ENCODE assay signal across 8 mouse cellular contexts in the genomic region with DNA sequence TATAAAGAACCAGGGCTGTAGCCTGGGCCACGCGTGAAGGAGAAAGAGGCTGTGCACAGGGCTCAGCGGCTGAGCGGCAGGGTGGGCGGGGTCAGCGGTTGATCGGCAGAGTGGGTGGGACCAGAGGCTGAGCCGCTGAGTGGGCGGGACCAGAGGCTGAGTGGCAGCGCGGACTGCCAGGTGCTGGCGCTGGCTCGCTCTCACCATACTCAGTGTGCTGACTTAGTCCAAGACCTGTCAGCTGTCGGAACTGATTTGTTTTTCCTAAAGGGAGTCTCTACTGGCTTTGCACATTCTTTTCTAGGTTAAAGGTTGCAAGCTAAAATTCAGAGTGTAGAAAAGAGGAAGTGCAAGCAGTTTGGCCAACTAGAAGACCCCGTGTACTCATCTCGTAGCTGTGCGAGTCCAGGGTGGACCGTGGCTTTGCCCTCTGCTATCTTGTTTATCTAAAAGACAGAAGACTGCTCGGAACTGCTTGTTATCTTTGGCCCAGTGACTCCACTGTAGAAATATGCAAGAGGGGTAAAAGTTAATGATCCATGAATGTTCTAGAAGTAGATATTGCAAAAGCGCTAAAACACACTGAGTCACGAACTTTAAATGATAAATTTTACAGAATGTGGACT. TPM values are rescaled to one million over a fixed set of nuclear protein-coding genes. Genes with fewer than 3 reads are reported as not detected.
DNase-seq lines count a peak whose midpoint lies in the region; ATAC-seq and TF ChIP-seq lines count a peak whose summit lies in the region.

No protein-coding gene starts in this region.

- peak; percentile 56 for ATAC-seq in cerebellum, adult (ENCODE audit: insufficient number of reproducible peaks, low FRiP score, low TSS enrichment)
- peak; percentile 96 for ATAC-seq in forebrain, embryonic 12.5 days (ENCODE audit: low FRiP score)
- peak; percentile 84 for ATAC-seq in heart, postnatal 0 days (ENCODE audit: insufficient read depth, low read depth)
- peak; percentile 92 for ATAC-seq in neural tube, embryonic 15.5 days (ENCODE audit: low FRiP score)

- H3K36me3 ChIP-seq in E14TG2a.4 (ENCODE audit: insufficient read depth, low read length), result no peaks in the 10 kb centered on the region
- H3K36me3 ChIP-seq in forebrain, embryonic 12.5 days (replicated peaks), result no peaks in the 10 kb centered on the region
- peaks cover under 1% of the 10 kb centered on the region; the same call in 1 of the 2 replicates for H3K36me3 ChIP-seq in heart, postnatal 0 days (replicated peaks; ENCODE audit: control insufficient read depth, insufficient read depth, low read length)
- H3K36me3 ChIP-seq in neural tube, embryonic 15.5 days, result no peaks in the 10 kb centered on the region; the same call in 1 of the 2 replicates

- H3K27me3 ChIP-seq in E14TG2a.4 (ENCODE audit: insufficient read depth, low read length), result no peaks in the 10 kb centered on the region
- H3K27me3 ChIP-seq in forebrain, embryonic 12.5 days, result peaks cover 22% of the 10 kb centered on the region
- no peaks in the 10 kb centered on the region for H3K27me3 ChIP-seq in heart, postnatal 0 days (ENCODE audit: control insufficient read depth, insufficient read depth, low read length)
- no peaks in the 10 kb centered on the region for H3K27me3 ChIP-seq in neural tube, embryonic 15.5 days (replicated peaks)

- H3K9ac ChIP-seq in forebrain, embryonic 12.5 days, result peak overlapping the region; percentile 38; the same call in 1 of the 2 replicates
- peak overlapping the region; percentile 21; the same call in 1 of the 2 replicates for H3K9ac ChIP-seq in heart, postnatal 0 days (replicated peaks; ENCODE audit: low read depth, low read length)
- H3K9ac ChIP-seq in neural tube, embryonic 15.5 days (replicated peaks), result peak overlapping the region; percentile 30; the same call in 1 of the 2 replicates

- H3K4me1 ChIP-seq in E14TG2a.4 (replicated peaks; ENCODE audit: low read depth, low read length), result peaks cover 48% of the 10 kb centered on the region
- peaks cover 27% of the 10 kb centered on the region for H3K4me1 ChIP-seq in forebrain, embryonic 12.5 days
- H3K4me1 ChIP-seq in heart, postnatal 0 days (ENCODE audit: control insufficient read depth, insufficient read depth), result peaks cover 40% of the 10 kb centered on the region
- H3K4me1 ChIP-seq in lung, adult 2 months (ENCODE audit: control insufficient read depth, insufficient read depth, low read length), result peaks cover 15% of the 10 kb centered on the region
- H3K4me1 ChIP-seq in neural tube, embryonic 15.5 days, result peaks cover 31% of the 10 kb centered on the region

- 11% methylated on average over 21 of the region's 21 CpGs for WGBS in forebrain, embryonic 12.5 days
- 5% methylated on average over 21 of the region's 21 CpGs for WGBS in heart, postnatal 0 days
- 3% methylated on average over 21 of the region's 21 CpGs for WGBS in lung, adult 2 months
- 8% methylated on average over 21 of the region's 21 CpGs for WGBS in neural tube, embryonic 15.5 days

- DNase-seq in heart, postnatal 0 days (ENCODE audit: low spot score), result peak; percentile 93
- DNase-seq in kidney, postnatal 4 days, result peak; percentile 94 to 96
- DNase-seq in lung, adult 2 months, result peak; percentile 85
- DNase-seq in thymus, adult 18-20 months, result peak; percentile 85

- H3K4me3 ChIP-seq in E14TG2a.4 (replicated peaks; ENCODE audit: low read length), result peak overlapping the region; percentile 52; the same call in 1 of the 2 replicates
- H3K4me3 ChIP-seq in forebrain, embryonic 12.5 days (replicated peaks), result peak overlapping the region; percentile 24
- H3K4me3 ChIP-seq in heart, postnatal 0 days (ENCODE audit: low read depth, low read length), result peak overlapping the region; percentile 32
- peak overlapping the region; percentile 23 for H3K4me3 ChIP-seq in lung, adult 2 months (replicated peaks; ENCODE audit: extremely low read depth, low read depth, low read length)
- peak overlapping the region; percentile 29 for H3K4me3 ChIP-seq in neural tube, embryonic 15.5 days (replicated peaks)

- no peak for TF ChIP-seq EP300 in heart, postnatal 0 days (IDR thresholded peaks at IDR 0.05; ENCODE audit: low read depth)

- no peak for TF ChIP-seq CTCF in E14TG2a.4 (conservative IDR thresholded peaks at IDR 0.05; ENCODE audit: low read length)
- TF ChIP-seq CTCF in heart, postnatal 0 days (IDR thresholded peaks at IDR 0.05; ENCODE audit: low read depth), result no peak
- TF ChIP-seq CTCF in lung, adult 2 months (IDR thresholded peaks at IDR 0.05; ENCODE audit: insufficient read depth, low read length), result no peak

- no peak for TF ChIP-seq POLR2A in lung, adult 2 months (IDR thresholded peaks at IDR 0.05; ENCODE audit: borderline replicate concordance, extremely low read depth, low read depth, low read length)

- H3K4me2 ChIP-seq in forebrain, embryonic 12.5 days, result peak overlapping the region; percentile 55
- H3K4me2 ChIP-seq in heart, postnatal 0 days (ENCODE audit: low read depth, low read length), result peak overlapping the region; percentile 64
- peak overlapping the region; percentile 58 for H3K4me2 ChIP-seq in neural tube, embryonic 15.5 days

- H3K27ac ChIP-seq in forebrain, embryonic 12.5 days, result no peak overlapping the region
- peak overlapping the region; percentile 61 for H3K27ac ChIP-seq in heart, postnatal 0 days (ENCODE audit: low read depth)
- H3K27ac ChIP-seq in neural tube, embryonic 15.5 days (replicated peaks), result peak overlapping the region; percentile 70

- no peaks in the 10 kb centered on the region for H3K9me3 ChIP-seq in E14TG2a.4 (ENCODE audit: low read length)
- H3K9me3 ChIP-seq in forebrain, embryonic 12.5 days, result no peaks in the 10 kb centered on the region
- no peaks in the 10 kb centered on the region for H3K9me3 ChIP-seq in heart, postnatal 0 days (replicated peaks; ENCODE audit: control insufficient read depth, low read length)
- H3K9me3 ChIP-seq in neural tube, embryonic 15.5 days (replicated peaks), result no peaks in the 10 kb centered on the region

RNA-seq across cellular contexts. Expression of gene H6pd, which starts 19.8 kb away (rescaled TPM):
- polyA plus RNA-seq in forebrain, embryonic 12.5 days (2016; fragmentation: Nextera tagmentation; extraction: Ambion mirVana), result 2.8 and 3.0 TPM in 2 replicates
- total RNA-seq in heart, postnatal 0 days (2014; rRNA removed; ENCODE audit: low replicate concordance), result 25.7 and 35.2 TPM in 2 replicates
- 7.1 and 7.3 TPM in 2 replicates for polyA plus RNA-seq in heart, postnatal 0 days (2015; fragmentation: Nextera tagmentation; extraction: Ambion mirVana)
- polyA plus RNA-seq in lung, adult 2 months (2012; rRNA removed), result 148 and 171 TPM in 2 replicates
- 3.3 and 6.4 TPM in 2 replicates for polyA plus RNA-seq in neural tube, embryonic 15.5 days (2015; fragmentation: Nextera tagmentation; extraction: Ambion mirVana)

RNA-seq across cellular contexts. Expression of gene Spsb1, which starts 34.2 kb away (rescaled TPM):
- 8.1 and 9.0 TPM in 2 replicates for polyA plus RNA-seq in forebrain, embryonic 12.5 days (2016; fragmentation: Nextera tagmentation; extraction: Ambion mirVana)
- total RNA-seq in heart, postnatal 0 days (2014; rRNA removed; ENCODE audit: low replicate concordance), result 13.2 and 19.3 TPM in 2 replicates
- polyA plus RNA-seq in heart, postnatal 0 days (2015; fragmentation: Nextera tagmentation; extraction: Ambion mirVana), result 14.4 and 15.2 TPM in 2 replicates
- polyA plus RNA-seq in lung, adult 2 months (2012; rRNA removed), result 20.2 and 23.4 TPM in 2 replicates
- polyA plus RNA-seq in neural tube, embryonic 15.5 days (2015; fragmentation: Nextera tagmentation; extraction: Ambion mirVana), result 7.7 and 9.8 TPM in 2 replicates

Comparison
In these comparisons a context has a peak if more than half of its experiments do, and no peak if none do; other contexts are left out.
1. RNA of gene H6pd, which starts 19.8 kb away (polyA plus RNA-seq): 148 to 171 TPM in lung, adult 2 months; 7.1 to 7.3 TPM in heart, postnatal 0 days, 3.3 to 6.4 TPM in neural tube, embryonic 15.5 days and 2.8 to 3.0 TPM in forebrain, embryonic 12.5 days; every median in the first group is over 10 times any median in the second.
2. Peak in every context shown above with its lines, with median percentiles within 50 percentile points of each other: H3K4me3 ChIP-seq, ATAC-seq, H3K4me2 ChIP-seq, H3K9ac ChIP-seq and DNase-seq.